Mouse (Mus musculus): Measurements from ENCODE around the gene Olfr716. TPM values are rescaled to one million over a fixed set of nuclear protein-coding genes. Genes with fewer than 3 reads are reported as not detected.
"Not testable (repeated sequence)": the region's sequence is repeated elsewhere in the genome, so short reads cannot be mapped to it uniquely, and the experiment has no call there.

Gene Olfr716
- polyA plus RNA-seq (2015; fragmentation: Nextera tagmentation; extraction: Ambion mirVana): not detected in 2 replicates

DNA sequence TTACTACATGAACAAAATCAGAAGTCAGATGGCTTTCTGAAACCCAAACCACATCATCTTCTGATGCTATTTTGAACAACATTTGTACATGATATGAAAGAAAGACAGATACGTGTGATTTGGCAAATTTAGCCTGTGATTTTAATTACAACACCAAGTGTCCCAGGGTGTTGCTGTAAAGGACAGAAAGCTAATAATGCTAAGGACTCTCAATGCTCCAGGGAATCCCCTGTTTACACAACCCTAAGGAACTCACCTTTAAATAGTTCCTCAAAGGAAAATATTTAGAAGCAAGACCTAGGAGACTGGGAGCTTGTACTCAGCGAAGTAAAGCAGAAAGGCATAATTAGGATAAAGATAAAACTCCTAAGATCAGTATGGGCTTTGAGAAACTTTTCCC is at the start of gene Olfr716:
Olfr716 (plus strand) TSS at position 301 of the 400 bp plus-strand sequence.
- WGBS: 78% methylated on average over 2 of the region's 2 CpGs
- not testable (repeated sequence) for H3K4me1 ChIP-seq (replicated peaks); ATAC-seq (ENCODE audit: low FRiP score)

GRCm38 (mm10) chr7:107092920-107093319 is 45.2 kb upstream of the Olfr716 start, which contains the start of gene Olfr17:
Olfr17 (plus strand) TSS chr7:107093220.
- no peaks in the 10 kb centered on the region for H3K4me1 ChIP-seq (replicated peaks)
- H3K36me3 ChIP-seq: no peaks in the 10 kb centered on the region
- no peak within 1 kb of the TSS for H3K4me2 ChIP-seq
- H3K9me3 ChIP-seq: no peaks in the 10 kb centered on the region
- no peak within 1 kb of the TSS for H3K4me3 ChIP-seq
- 68% methylated on average over 1 of the region's 1 CpGs for WGBS
- no peak within 1 kb of the TSS for H3K9ac ChIP-seq
- ATAC-seq (ENCODE audit: low FRiP score): no peak
- H3K27me3 ChIP-seq: no peaks in the 10 kb centered on the region
- H3K27ac ChIP-seq: no peak within 1 kb of the TSS

More for the DNA sequence above, at the start of gene Olfr716:
- not testable (repeated sequence) for H3K9me3 ChIP-seq, H3K9ac ChIP-seq, H3K36me3 ChIP-seq, H3K27ac ChIP-seq, H3K4me2 ChIP-seq, H3K27me3 ChIP-seq, H3K4me3 ChIP-seq

DNA sequence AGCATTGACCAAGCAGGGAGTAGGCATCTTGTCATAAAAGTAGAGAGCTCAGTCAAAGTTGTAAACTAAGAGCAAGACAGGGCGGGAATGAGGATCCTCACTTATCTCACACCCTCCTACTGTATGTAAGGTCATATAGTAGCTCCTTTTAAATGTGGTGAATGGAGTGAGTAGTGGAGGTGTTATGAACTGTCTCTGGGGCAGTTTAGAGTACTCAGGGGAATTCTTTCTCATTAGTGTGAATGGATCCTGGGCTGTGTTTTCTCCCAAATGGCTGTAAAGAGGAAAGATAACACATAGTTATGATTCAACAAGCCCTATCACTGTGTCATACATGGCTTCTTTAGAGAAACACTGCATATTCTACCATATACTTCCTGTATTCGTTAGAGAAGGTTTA is 27.9 kb upstream of the Olfr716 start, which contains the start of gene Olfr715b:
Olfr715b (minus strand) TSS at position 101 of the 400 bp plus-strand sequence.
- ATAC-seq (ENCODE audit: low FRiP score); H3K4me1 ChIP-seq (replicated peaks); H3K4me3 ChIP-seq; H3K9ac ChIP-seq; H3K36me3 ChIP-seq; H3K27ac ChIP-seq; H3K9me3 ChIP-seq; H3K4me2 ChIP-seq; H3K27me3 ChIP-seq: not testable (repeated sequence)
- WGBS: 87% methylated on average over 2 of the region's 2 CpGs

- not testable (repeated sequence) for H3K9ac ChIP-seq; H3K4me3 ChIP-seq; H3K4me1 ChIP-seq (replicated peaks); H3K27me3 ChIP-seq; H3K36me3 ChIP-seq; H3K4me2 ChIP-seq; H3K27ac ChIP-seq; ATAC-seq (ENCODE audit: low FRiP score); H3K9me3 ChIP-seq
- 88% methylated on average over 3 of the region's 3 CpGs for WGBS
Measured at GRCm38 (mm10) chr7:107130983-107131382, 7.1 kb upstream of the Olfr716 start, which contains the start of gene Olfr715. Olfr715 (minus strand) TSS chr7:107131083.

DNA sequence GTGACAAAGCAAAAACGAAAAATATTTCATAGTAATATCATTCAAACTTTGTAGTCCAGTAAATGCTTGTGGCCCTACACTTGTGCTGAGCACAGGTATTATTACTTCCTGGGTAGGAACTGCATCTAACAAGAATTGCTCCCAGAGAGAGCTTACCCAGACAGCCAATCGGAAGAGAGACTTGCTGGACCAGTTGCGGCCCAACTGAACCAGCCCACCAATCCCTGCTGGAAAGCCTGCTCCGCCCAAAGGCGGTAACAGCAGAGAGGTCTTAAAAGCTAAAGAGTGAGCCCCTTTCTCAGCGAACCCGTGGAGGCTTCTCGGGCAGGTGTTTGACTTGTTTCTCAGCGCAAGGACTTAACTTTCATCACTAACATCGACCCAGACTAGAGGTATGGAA is 28.6 kb downstream of the Olfr716 start, which contains the start of gene Nlrp14:
Nlrp14 (plus strand) TSS at position 301 of the 400 bp plus-strand sequence.
- no peaks in the 10 kb centered on the region for H3K4me1 ChIP-seq (replicated peaks)
- H3K27me3 ChIP-seq: no peaks in the 10 kb centered on the region
- no peak within 1 kb of the TSS for H3K27ac ChIP-seq
- no peaks in the 10 kb centered on the region for H3K9me3 ChIP-seq
- no peak within 1 kb of the TSS for H3K4me2 ChIP-seq
- H3K4me3 ChIP-seq: no peak within 1 kb of the TSS
- H3K36me3 ChIP-seq: no peaks in the 10 kb centered on the region
- no peak within 1 kb of the TSS for H3K9ac ChIP-seq
- ATAC-seq (ENCODE audit: low FRiP score): no peak
- WGBS: 89% methylated on average over 10 of the region's 10 CpGs

DNA sequence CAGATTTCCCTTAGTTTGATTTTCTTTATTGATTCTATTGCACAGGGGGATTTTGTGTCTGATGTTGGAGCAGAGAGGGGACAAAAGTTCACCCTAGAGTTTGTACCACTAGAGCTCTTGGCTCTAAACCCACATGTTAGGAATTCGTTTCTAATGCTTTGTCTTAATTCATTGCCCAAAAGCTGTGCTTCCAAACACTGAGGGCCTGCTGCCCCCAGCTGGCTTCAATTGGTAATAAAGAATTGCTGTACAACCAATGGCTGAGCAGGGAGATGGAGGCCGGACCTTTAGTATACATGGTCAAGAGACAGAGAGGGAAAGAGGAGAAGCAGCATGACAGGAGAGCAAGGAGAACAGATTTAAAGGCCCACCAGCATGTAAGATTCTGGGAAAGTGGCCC is 42.3 kb downstream of the Olfr716 start:
- no peak for ATAC-seq (ENCODE audit: low FRiP score)
- H3K9ac ChIP-seq: no peak overlapping the region
- no peak overlapping the region for H3K27ac ChIP-seq
- WGBS: 45% methylated on average over 2 of the region's 2 CpGs
- H3K36me3 ChIP-seq: no peaks in the 10 kb centered on the region
- no peak overlapping the region for H3K4me2 ChIP-seq
- no peak overlapping the region for H3K4me3 ChIP-seq
- no peaks in the 10 kb centered on the region for H3K9me3 ChIP-seq
- H3K4me1 ChIP-seq (replicated peaks): no peaks in the 10 kb centered on the region
- H3K27me3 ChIP-seq: no peaks in the 10 kb centered on the region

Other genes starting within 250 kb of the Olfr716 start
- gene Olfr707, start 237.1 kb upstream of the Olfr716 start, polyA plus RNA-seq (2015; fragmentation: Nextera tagmentation; extraction: Ambion mirVana): not detected in 2 replicates
- not detected in 2 replicates for gene Olfr1532-ps1, start 230.3 kb upstream of the Olfr716 start, polyA plus RNA-seq (2015; fragmentation: Nextera tagmentation; extraction: Ambion mirVana)
- gene Olfr709-ps1, start 206.1 kb upstream of the Olfr716 start, polyA plus RNA-seq (2015; fragmentation: Nextera tagmentation; extraction: Ambion mirVana): not detected in 2 replicates
- gene Olfr710, start 190.0 kb upstream of the Olfr716 start, polyA plus RNA-seq (2015; fragmentation: Nextera tagmentation; extraction: Ambion mirVana): not detected in 2 replicates
- gene Olfr6, start 174.4 kb upstream of the Olfr716 start, polyA plus RNA-seq (2015; fragmentation: Nextera tagmentation; extraction: Ambion mirVana): not detected in 2 replicates
- not detected in 2 replicates for gene Olfr711, start 162.9 kb upstream of the Olfr716 start, polyA plus RNA-seq (2015; fragmentation: Nextera tagmentation; extraction: Ambion mirVana)
- not detected in 2 replicates for gene Olfr2, start 132.3 kb upstream of the Olfr716 start, polyA plus RNA-seq (2015; fragmentation: Nextera tagmentation; extraction: Ambion mirVana)
- gene Olfr713, start 107.2 kb upstream of the Olfr716 start, polyA plus RNA-seq (2015; fragmentation: Nextera tagmentation; extraction: Ambion mirVana): not detected in 2 replicates
- gene Olfr714, start 67.3 kb upstream of the Olfr716 start, polyA plus RNA-seq (2015; fragmentation: Nextera tagmentation; extraction: Ambion mirVana): not detected in 2 replicates
- gene Olfr17, start 45.1 kb upstream of the Olfr716 start, polyA plus RNA-seq (2015; fragmentation: Nextera tagmentation; extraction: Ambion mirVana): not detected in 2 replicates
- gene Olfr715b, start 28.0 kb upstream of the Olfr716 start, polyA plus RNA-seq (2015; fragmentation: Nextera tagmentation; extraction: Ambion mirVana): not detected in 2 replicates
- gene Olfr715, start 7.2 kb upstream of the Olfr716 start, polyA plus RNA-seq (2015; fragmentation: Nextera tagmentation; extraction: Ambion mirVana): not detected in 2 replicates
- not detected in 2 replicates for gene Nlrp14, start 28.7 kb downstream of the Olfr716 start, polyA plus RNA-seq (2015; fragmentation: Nextera tagmentation; extraction: Ambion mirVana)
- gene Rbmxl2, start 71.1 kb downstream of the Olfr716 start, polyA plus RNA-seq (2015; fragmentation: Nextera tagmentation; extraction: Ambion mirVana): not detected in 2 replicates
- gene Syt9, start 232.4 kb downstream of the Olfr716 start, polyA plus RNA-seq (2015; fragmentation: Nextera tagmentation; extraction: Ambion mirVana): 6.1 TPM in 2 replicates